Mouse (Mus musculus): ENCODE measurements at regions not wholly inside any gene's neighbourhood (a gene's known extent, or its start where the extent isn't known, plus 50 kb on each side); places are given as distances from the start of the nearest gene placed in this dataset.

DNA sequence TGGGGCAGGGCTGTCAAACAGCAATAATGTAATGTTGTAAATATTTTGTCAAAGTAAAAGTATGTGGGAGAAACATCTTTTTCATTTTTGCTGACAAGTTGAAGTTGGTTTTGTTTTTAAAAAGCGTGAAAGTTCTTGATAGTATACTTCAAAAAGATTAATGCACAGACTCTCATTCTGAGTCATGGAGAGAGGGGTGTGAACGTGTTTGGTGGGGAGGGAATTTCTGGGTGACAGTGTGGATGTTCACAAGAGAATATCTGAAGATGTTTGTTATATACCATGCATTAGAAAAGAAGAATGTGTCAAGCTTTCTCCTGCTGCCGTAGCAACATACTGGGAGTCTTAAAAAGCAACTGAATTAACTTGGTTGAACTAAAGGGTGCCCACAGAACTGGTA, 57.0 kb downstream of the Rps29 start:
- no peak for DNase-seq (ENCODE audit: low spot score in 2 of 2)

DNA sequence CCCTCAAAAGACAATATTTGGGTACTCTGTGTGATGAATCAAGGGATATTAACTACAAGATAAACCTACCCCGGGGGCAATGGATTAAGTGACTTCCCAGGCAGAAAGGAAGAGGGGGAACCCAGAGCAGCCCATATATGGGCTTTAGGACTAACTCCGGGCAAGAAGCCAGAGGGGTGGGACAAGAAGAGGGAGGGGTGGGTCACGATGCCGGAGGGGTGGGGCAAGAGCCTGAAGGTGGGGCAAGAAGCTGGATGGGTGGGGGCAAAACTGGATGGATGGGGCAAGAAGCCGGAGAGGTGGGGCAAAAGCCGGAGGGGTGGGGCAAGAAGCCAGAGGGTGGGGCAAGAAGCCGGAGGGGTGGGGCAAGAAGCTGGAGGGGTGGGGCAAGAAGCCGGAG, 64.1 kb downstream of the Rps29 start:
- no peak for DNase-seq (ENCODE audit: low spot score in 2 of 2)

DNA sequence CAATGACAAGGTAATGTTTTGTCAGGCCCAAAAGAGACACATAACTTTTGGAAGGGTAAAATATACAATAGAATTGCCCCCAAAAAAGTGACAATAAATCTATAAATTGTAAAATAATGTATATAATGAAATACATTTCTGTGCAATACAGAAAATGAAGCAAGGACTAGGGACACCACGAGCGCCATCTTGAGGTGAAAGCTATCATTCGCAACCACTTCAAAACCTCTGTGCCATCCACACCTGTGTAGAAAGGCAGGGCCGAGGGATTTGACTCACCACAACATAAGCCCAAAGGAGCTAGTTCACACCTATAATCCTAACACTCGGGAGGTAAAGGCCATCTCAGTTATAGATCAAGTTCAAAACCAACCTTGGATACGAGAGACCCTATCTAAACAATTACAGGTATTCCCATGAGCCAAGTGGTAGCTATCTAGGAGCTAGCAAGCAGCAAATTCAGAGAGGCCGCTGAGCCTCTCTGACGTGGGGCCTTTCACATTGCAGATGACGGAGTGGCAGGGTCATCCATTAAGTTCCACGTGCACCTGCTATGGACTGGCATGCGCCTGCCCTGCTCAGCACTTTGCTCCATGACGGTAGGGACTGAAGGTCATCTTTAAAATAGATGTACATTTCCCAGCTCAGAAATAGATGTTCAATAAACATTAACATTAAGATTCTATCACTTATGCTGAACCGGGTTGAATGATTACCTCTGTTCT, 65.8 kb downstream of the Rps29 start:
- DNase-seq (ENCODE audit: low spot score in 2 of 2): peak in 1 of 2 experiments; percentile 8

DNA sequence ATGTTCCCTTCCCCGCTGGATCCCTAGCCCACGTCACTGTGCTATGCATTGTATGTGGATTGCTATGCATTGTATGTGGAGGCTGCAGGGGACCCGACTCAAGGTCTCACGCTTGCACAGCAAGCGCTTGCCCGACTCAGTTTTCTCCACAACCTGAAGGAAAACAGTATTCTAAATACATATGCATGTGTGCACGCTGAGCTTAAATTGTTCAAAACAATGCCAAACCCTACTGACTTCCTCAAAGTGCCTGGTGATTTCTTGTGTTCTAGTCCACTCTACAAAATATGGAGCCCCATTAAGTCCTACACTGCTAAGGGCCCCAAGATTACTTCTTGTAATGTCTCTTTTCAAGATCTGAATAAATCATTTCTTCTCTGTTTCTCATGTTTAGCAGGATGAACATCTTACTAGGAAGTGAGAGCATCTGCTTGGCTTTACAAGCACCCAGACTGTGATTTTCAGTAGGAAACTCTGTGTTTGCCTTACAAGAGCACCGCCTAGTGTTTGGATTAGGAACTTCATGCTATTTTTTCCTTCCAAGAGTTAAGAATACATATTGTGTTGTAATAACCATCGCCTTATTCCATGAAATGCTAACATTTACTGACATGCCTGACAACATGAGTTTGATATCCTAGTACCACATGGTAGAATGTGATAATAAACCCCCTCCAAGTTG, 70.9 kb downstream of the Rps29 start:
- peak in 1 of 2 experiments; percentile 27 for DNase-seq (ENCODE audit: low spot score in 2 of 2)

DNA sequence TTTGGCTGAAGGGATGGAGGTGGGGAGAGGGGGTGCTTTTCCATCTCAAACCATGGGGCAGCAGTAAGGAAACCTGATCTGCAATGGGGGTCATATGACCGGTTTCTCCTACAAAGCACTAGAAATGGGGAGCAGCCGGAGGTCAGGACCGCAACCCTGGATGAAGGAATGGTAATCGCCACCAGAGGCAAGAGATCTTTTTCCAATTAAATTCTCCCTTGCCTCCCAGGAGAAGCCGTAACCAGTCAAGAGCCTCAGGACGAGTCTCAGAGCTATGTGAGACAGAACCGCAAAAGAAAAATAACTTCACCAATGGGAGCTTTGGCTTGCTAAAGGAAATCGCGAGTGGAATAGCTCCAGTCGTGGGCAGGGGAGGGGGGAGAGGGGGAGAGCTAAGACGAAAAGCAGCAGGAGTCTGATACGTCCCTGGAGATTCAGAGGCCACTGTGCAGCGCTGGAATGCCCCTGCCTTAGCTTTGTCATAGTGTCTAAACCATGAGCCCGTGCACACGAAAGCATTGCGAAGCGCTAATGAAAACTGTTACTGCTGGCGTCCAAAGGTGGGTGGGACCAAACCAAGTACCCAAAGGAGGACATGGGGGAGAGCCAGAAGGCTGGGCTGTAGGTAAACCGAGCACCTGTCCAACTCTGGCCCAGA, 73.3 kb downstream of the Rps29 start:
- DNase-seq (ENCODE audit: low spot score in 2 of 2): no peak

DNA sequence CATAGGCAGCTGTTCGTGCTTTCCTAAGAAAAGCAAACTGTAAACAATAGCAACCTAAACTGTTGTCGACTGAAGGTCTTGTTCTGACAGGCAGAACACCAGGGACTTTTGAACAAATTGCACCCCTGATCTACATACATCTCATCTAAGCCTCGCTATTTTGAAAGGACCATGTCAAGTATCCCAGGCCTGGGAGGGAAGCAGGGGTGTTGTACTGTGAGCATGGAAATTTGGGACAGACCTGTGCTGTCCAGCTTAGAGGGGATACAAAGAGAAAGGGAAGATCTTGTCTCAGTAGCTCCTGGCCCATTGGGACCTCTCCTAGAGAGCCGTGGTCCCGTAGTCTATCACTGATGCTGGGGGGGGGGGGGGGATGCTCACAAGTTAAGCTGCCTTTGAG, 74.3 kb downstream of the Rps29 start:
- no peak for DNase-seq (ENCODE audit: low spot score in 2 of 2)

DNA sequence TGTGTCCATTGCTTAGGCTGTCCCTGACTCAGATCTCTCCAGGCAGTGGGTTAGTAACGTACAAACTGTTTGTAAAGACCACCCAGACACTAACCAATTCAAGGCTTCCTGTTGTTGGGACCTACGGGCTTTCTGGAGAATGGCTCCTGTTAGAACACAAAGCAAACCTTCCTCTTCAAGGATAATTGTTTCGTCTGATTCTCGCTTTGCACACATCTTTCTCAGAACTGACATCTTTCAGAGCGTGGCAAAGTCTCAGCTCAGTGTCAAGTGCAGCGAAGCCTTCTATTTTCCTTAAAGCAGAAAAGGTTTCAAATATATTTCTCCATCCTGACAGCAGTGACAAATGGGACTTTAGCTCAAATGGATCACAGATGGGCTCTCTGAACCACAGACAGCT, 76.9 kb downstream of the Rps29 start:
- DNase-seq (ENCODE audit: low spot score in 2 of 2): no peak

DNA sequence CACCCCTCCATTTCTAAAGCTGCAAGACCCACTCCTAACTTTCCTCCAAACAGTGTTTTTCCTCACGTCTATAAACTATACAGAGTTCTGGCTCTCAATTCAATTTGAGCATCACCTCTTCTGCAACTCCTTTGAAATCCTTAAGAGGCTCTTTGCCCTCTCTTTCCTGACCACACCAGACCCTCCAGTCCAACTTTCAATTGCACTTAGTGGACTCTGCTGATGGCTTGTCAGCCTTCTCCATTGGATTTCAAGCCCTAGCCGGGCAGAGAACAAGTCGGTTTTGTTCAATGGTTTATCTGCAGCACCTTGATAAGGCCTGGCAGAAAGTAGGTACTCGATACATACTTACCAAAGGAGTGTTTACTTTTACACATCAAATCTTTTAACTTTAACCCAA, 119.4 kb downstream of the Rps29 start:
- DNase-seq (ENCODE audit: low spot score in 2 of 2): no peak

DNA sequence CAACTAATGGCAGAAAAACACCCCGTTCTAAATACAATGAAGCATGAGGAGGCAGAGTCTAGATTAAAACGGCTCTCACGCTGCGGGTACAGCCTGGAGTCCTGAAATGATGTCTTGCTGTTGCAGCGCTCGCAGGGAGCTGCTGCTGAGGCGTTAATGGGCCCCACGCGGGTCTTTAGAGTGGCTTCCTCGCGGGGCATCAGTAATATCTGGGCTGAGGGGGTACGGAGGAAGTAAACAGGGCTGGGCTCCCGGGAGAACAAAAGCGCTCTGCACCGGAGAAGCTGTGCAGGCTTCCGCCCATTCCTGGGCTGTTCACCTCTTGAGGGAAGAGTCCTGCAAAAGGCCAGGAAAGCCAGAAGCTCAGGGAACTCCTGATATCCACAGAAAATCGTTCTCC, 135.4 kb downstream of the Rps29 start:
- no peak for DNase-seq (ENCODE audit: low spot score in 2 of 2)

DNA sequence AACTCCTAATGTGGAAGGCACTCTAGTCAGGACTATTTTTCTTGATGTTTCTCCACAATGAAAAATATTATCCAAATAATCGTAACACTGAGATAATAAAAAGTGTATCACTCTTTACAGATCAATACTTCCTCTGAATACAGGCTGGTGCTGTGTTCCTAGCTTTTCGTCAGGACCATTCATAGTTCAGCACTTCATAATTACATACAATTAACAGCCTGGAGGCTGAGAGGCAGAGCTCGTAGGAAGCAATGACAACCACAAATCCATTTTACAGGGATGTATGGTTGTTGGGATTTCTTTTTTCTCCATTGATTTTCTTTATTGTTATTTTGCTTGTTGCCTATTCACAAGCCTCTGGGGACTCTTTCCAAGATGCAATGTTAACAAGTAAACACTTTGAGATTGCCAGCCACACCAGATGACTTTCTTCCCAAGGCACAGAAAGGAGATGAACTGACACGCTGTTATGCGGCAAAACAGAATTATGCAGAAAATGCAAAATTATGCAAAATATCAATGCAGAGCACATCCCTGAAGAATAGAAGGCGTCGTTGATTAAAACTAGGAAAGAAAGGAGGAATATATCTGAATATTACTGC, 142.2 kb downstream of the Rps29 start:
- DNase-seq (ENCODE audit: low spot score in 2 of 2): no peak

DNA sequence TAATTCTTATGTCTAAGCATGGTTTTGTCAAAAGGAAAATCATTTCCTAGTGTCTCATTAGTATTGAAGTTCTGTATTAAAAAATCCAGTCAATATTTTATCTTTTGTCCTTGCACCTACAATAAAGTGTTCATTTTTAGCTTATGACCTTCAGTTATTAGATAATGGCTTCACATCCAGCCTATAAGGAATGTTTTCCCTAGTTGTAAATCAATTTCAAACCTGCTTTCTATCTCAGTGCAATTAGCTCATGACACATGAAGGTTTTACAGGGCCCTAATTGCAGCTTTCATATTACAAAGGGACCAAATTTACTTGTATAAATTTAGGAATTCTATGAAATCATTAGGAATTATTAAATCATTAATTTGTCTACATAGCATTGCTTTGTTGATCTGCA, 153.8 kb downstream of the Rps29 start:
- DNase-seq (ENCODE audit: low spot score in 2 of 2): no peak

DNA sequence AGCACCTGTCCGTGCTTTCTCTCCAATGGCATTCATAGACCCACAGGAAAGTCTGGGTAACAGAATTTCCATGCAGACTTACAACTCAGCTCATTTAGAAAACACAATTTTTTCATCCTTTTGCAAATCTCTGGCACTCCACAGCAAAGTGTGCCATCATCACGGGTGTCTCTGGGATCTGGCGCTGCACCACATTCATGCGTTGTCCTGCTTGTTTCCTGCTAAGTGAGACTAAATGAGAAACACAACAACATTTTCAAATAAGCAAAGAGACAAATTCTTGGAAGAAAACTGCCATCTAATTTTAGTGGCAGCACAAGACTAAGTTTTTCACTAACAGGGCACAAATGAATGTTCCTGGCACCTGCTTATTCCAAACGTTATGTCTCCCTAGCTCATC, 156.9 kb downstream of the Rps29 start:
- no peak for DNase-seq (ENCODE audit: low spot score in 2 of 2)

DNA sequence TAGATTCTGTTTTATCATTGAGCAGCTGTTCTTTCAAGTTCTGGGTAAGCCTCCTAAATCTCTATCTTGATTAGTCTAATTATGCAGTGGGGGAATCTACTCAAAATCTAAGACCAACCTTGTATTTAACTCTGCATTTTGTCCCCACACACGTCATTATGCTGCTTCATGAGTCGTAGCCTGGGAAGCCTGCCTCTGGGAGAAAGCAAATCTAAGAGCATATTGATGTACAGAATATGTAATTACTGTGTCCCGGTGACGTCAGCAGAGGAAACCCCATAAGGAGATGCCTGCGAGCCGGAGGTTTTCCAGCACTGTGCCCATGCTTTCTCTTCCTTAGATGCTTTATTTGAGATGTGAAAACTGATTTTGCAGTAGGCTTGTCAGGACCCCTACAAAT, 161.7 kb downstream of the Rps29 start:
- peak; percentile 24 to 30 for DNase-seq (ENCODE audit: low spot score in 2 of 2)

DNA sequence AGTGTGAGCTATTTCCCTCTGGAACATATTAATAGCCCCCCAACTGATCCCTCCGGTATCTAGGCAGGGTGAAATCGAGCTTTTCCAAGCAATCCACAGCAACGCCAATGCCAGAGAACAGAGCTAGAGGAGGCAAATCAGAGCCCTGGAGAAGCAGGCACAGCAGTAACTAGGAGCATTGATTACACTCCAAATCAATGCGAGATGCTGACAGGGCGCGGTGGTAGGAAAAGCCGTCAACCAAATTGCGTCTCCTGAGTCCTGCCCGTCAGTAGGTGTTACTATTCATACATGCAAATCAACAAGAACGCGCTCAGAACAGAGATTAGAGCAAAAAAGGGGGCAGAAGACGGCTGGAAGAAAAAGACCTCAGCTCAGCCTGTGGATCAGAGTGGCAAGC, 162.2 kb downstream of the Rps29 start:
- peak; percentile 7 to 28 for DNase-seq (ENCODE audit: low spot score in 2 of 2)

DNA sequence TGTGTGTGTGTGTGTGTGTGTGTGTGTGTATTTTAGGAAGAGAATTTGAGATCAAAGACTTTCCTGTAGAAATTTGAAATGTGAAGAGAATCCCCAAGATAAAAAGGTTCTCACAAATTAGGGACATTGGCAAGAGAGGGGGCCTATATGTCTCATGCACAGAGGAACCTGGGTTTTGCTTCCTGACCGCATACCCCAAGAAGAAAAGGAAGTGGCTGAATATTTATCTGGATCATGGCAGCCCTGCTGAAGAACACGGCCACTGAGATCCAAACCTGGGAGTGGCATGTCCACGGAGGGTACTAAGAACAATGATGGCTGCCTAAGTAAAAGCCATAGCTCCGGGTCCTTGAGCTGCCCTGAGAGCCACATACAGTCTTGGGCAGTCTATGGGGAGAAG, 178.3 kb downstream of the Rps29 start:
- no peak for DNase-seq (ENCODE audit: low spot score in 2 of 2)

DNA sequence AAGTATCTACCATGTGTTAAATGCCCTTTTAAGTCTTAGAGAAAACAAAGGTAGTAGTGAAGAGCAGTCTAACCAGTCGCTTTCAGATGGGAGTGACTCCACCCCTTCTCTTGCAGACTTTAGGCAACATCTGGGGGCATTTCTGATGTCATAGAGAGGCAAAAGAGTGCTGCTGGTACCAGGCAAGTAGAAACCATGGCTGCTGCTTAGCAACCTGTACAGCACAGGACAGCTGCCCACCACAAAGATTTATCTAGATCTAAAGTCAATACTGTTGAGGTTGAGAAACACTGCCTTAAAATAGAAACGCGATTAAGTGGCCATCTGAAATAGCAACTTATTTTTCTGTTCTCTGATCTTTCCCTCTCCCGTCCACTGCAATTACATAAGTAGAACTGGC, 178.8 kb downstream of the Rps29 start:
- DNase-seq (ENCODE audit: low spot score in 2 of 2): no peak

DNA sequence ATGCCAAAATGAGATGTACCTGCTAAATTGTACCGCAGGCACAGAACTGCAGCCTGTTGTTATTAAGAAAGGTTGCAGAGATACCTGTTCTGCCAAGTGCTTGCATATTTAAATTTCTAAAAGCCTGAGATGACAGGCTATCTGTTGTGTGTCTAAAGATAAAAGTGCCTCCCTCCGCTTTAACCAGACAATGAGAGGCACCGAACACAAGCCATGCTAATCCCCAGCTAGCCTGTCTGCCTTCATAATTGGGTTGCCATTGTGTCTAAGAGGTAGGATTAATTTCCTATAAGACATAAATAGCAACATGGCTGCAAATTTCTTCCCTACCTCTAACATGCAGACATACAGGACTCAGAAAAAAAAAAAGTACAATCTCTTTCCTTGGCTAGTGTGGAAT, 179.8 kb downstream of the Rps29 start:
- DNase-seq (ENCODE audit: low spot score in 2 of 2): no peak

DNA sequence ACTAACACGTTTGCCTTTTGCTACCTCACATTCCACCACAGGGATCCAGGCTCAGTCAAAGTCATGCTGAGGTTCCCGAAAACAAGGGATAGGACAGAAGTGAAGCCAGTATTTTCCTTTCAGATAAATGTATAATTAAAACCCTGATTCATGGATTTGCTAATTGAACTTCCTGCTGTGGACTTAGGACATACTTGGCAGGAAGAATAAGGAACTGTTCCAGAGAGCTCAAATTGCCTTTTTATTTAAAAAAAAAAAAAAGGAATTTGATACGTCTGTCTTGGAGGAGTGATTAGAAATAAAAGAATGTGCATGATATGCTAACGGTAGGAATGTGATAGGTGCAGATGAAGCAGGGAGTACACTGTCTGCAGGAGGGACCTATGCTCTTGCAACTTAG, 181.7 kb downstream of the Rps29 start:
- DNase-seq (ENCODE audit: low spot score in 2 of 2): no peak

DNA sequence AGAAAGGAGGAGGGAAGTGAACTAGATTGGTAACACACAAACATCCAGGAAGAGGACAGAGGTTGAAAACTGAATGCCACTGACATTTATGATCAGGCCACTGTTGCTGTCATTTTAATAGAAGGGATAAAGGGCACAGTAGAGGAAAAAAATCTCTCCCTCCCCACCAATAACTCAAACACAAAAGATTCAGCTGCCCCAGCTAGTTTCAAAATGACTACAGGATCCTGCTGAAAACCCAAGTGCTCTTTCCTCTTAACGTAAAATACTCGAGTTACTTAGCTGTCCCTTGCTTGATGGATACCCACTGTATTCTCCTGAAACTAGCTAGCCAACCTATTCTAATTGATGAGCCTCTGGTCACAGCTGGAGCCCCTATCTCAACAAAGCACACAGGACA, 211.7 kb downstream of the Rps29 start:
- no peak for DNase-seq (ENCODE audit: low spot score in 2 of 2)

DNA sequence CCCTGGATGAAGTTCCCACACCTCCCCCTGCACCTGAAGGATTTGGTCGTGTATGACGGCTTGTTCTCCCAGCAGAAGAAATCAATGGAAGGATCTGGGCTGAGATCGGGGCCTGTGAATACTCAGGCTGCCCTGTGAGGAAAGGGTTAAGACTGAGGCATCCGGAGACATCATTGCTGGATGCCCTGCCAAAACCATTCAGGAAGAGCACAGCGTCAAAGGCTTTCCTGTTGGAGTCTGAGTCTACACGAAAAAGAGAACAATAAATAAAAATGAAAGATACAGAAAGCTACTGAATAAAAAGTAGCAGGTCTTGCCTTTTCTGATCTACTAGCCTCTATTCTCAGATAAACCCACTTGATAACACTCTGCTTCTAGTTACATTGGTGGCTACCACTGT, 248.4 kb downstream of the Rps29 start:
- no peak for DNase-seq (ENCODE audit: low spot score in 2 of 2)

DNA sequence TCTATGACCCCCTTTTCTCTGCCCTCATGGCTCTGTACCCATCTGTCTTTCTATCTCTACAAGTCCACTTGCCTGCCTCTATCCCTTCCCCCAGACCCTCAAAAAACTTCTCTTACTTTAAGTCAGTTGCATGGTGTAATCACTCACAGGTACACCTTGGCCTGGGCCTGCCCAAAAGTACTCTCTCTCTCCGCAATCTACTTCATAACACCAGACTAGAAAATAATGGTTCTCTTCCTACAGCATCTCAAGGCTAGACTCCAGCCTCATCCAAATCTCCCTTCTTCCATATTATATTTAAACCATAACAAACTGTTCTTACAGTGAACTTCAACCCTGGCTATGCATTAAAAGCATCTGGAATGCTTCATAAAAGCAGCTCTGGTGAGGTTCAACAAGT, 254.2 kb downstream of the Rps29 start:
- no peak for DNase-seq (ENCODE audit: low spot score in 2 of 2)

DNA sequence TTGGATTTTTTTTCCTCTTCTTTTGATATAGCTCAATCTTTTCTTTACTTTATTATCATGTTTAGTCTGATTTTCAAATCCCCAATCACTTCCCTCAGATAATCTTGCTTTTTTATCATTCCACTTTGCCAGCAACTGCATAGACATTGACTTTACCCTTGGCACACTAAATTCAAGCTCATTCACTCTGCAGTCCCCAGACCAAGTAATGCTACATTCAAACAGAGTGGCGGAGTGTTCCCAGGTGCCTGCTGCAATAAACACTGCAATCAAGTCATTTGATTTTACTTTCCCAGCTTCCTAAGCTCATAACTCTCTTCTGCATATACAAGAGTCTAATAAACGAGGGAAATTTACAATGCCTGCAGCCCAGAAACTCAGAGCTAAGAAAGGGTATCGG, 269.8 kb downstream of the Rps29 start:
- no peak for DNase-seq (ENCODE audit: low spot score in 2 of 2)

DNA sequence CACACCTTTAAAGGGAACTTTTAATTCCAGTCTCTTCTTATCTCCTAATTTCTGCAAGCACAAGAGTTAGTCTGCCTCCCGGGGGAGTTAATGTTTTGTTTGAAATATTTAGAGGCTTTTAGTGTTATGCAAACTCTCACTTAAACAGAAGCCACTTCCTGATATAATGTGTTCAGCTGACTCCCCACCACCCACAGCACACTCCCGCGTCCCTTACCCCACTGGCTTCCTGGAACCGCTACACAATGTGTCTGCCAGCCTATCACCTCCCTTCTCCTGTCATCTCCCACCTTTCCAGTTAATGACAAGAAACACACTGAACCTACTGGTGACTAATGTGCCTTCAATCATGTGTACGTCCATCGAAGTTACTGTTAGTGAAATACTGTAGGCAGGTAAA, 276.5 kb downstream of the Rps29 start:
- no peak for DNase-seq (ENCODE audit: low spot score in 2 of 2)

All from frontal cortex, postnatal 14 days (tissue).